Mouse (Mus musculus) hindbrain, embryonic 11.5 days (tissue): Measurements from ENCODE around the gene Fam168a. TPM values are rescaled to one million over a fixed set of nuclear protein-coding genes. Genes with fewer than 3 reads are reported as not detected.

ENCODE experiments used
- ATAC-seq: fragments of 200-750 bp; cut with Nextera tagmentation; 2 replicates; pipeline ENCODE4 v1.8.0; 2017; ENCODE audit warnings: mild to moderate bottlenecking, moderate TSS enrichment, moderate library complexity; ENCODE audit not compliant: low FRiP score
- DNase-seq: peaks from one replicate; pipeline ENCODE4 v3.0.0-alpha.2; 2015; ENCODE audit warnings: low spot score
- H3K27ac ChIP-seq: fragments of 300-500 bp; sonication (generic); 2 replicates; pipeline ENCODE4 v1.5.1; 2014; ENCODE audit warnings: mild to moderate bottlenecking, low read depth, low read length
- H3K27me3 ChIP-seq: fragments of 300-500 bp; sonication (generic); 2 replicates; pipeline ENCODE4 v1.6.1; 2014; ENCODE audit warnings: mild to moderate bottlenecking, low read length, moderate library complexity, mixed read lengths; ENCODE audit not compliant: control insufficient read depth, insufficient read depth
- H3K36me3 ChIP-seq: fragments of 300-500 bp; sonication (generic); 2 replicates; pipeline ENCODE4 v1.6.1; 2014; ENCODE audit warnings: mild to moderate bottlenecking, low read length, moderate library complexity, mixed read lengths; ENCODE audit not compliant: control insufficient read depth, insufficient read depth
- H3K4me1 ChIP-seq: fragments of 300-500 bp; sonication (generic); replicated peaks from 2 replicates; pipeline ENCODE4 v1.6.1; 2014; ENCODE audit warnings: low read length, mixed read lengths; ENCODE audit not compliant: control insufficient read depth, insufficient read depth
- H3K4me2 ChIP-seq: fragments of 300-500 bp; sonication (generic); replicated peaks from 2 replicates; pipeline ENCODE4 v1.6.1; 2014; ENCODE audit warnings: mild to moderate bottlenecking, low read depth, low read length
- H3K4me3 ChIP-seq: fragments of 300-500 bp; sonication (generic); 2 replicates; pipeline ENCODE4 v1.5.1; 2014; ENCODE audit warnings: low read depth, low read length
- H3K9ac ChIP-seq: fragments of 300-500 bp; sonication (generic); 2 replicates; pipeline ENCODE4 v1.6.1; 2014; ENCODE audit warnings: low read depth, low read length
- H3K9me3 ChIP-seq: fragments of 300-500 bp; sonication (generic); 2 replicates; pipeline ENCODE4 v1.6.1; 2016; ENCODE audit warnings: low read length; ENCODE audit not compliant: control insufficient read depth
- WGBS: fragments of 180-500 bp; shearing (Covaris S2); extraction: QIAGEN DNeasy Blood & Tissue Kit; methylation state at CpG from one replicate; pipeline ENCODE4 v1.1.7; 2014; 5-methylcytosine and 5-hydroxymethylcytosine counted together
- polyA plus RNA-seq: library from polyadenylated mRNA; unstranded; fragments of >200 nt; fragmentation: Nextera tagmentation; extraction: Ambion mirVana; gene quantifications from 2 replicates; pipeline ENCODE4 v1.2.1, GENCODE M21; 2014

Gene Fam168a
- polyA plus RNA-seq, 1 experiment from 2014 or later, result 48.4 TPM

DNA sequence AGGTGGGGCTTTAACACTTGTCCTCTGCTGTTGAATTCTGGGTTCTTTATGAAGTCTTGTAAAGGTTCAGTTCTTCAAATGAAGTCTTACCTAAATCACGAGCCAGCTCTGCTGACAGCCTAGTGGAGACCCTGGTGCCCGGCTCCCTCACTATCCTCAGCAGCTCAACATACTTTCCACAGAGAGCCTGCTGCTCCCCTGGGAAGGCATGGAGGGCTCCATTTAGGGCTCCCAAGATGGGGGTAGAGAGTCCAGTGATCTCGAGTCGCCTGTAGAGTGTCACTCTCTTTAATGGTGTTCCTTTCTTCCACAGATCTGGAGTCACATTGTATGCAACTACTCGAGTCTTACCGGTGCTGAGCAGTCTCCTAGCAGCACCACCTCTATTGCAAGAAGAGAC, 129.3 kb downstream of the Fam168a start:
- 89% methylated on average over 6 of the region's 6 CpGs for WGBS
- DNase-seq, result no peak
- H3K4me1 ChIP-seq, result no peaks in the 10 kb centered on the region
- no peak overlapping the region for H3K9ac ChIP-seq
- H3K27me3 ChIP-seq, result no peaks in the 10 kb centered on the region
- H3K27ac ChIP-seq, result no peak overlapping the region
- H3K4me3 ChIP-seq, result no peak overlapping the region
- no peak for ATAC-seq
- no peak overlapping the region for H3K4me2 ChIP-seq
- H3K9me3 ChIP-seq, result no peaks in the 10 kb centered on the region
- H3K36me3 ChIP-seq, result no peaks in the 10 kb centered on the region

DNA sequence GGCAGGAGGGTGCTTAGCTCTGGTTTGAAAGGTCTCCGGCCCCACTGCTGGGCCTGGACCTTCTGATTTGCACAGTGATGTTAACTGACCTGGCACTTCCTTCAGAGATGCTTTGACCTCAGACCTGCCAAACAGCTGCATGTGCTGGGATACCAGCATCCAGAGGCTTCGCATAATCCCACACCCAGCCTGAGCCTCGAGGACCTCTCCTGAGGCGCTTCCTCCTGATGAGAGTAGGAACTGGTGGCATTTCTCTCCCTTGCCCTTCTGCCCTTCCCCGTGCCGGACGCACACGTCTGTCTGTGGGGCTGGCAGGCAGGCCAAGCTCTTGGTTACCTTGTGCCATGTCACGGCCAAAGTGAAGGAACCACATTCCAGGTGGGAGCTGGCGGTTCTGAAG, 130.2 kb downstream of the Fam168a start:
- no peak for ATAC-seq
- Histone ChIP-seq H3K4me3 (no peak overlapping the region), H3K36me3 (no peaks in the 10 kb centered on the region), H3K4me2 (no peak overlapping the region), H3K27me3 (no peaks in the 10 kb centered on the region), H3K27ac (no peak overlapping the region), H3K9me3 (no peaks in the 10 kb centered on the region), H3K9ac (no peak overlapping the region), H3K4me1 (no peaks in the 10 kb centered on the region)
- 91% methylated on average over 10 of the region's 10 CpGs for WGBS
- no peak for DNase-seq

DNA sequence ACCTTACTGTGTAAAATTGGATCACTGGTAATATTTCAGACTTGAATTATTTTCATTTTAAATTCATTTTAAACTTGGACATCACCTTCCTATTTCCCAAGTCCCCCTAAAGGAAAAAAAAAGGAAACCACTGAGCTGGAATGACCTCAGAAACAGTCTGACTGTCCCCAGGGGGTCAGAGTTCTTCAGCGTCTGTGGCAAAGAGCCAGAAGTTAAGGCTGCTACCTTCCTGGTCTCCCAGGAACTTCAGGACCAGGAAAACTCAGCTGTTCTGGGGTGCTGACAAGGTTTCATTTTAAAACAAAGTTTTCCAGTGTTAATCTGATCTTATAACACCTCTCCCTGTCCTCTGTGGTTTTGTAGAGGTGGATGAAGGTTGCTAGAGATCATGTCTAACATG, 131.3 kb downstream of the Fam168a start:
- Histone ChIP-seq H3K27ac (no peak overlapping the region), H3K27me3 (no peaks in the 10 kb centered on the region), H3K9me3 (no peaks in the 10 kb centered on the region), H3K4me1 (no peaks in the 10 kb centered on the region), H3K9ac (no peak overlapping the region), H3K4me2 (no peak overlapping the region), H3K36me3 (no peaks in the 10 kb centered on the region), H3K4me3 (no peak overlapping the region)
- no peak for ATAC-seq
- 66% methylated on average over 1 of the region's 1 CpGs for WGBS
- DNase-seq, result no peak

GRCm38 (mm10) chr7:100839632-100840402, 133.4 kb downstream of the Fam168a start:
- WGBS, result 92% methylated on average over 6 of the region's 6 CpGs
- no peak for ATAC-seq

GRCm38 (mm10) chr7:100840906-100841305, 134.5 kb downstream of the Fam168a start:
- Histone ChIP-seq H3K4me1 (no peaks in the 10 kb centered on the region), H3K4me3 (no peak overlapping the region), H3K36me3 (no peaks in the 10 kb centered on the region), H3K9me3 (no peaks in the 10 kb centered on the region), H3K4me2 (no peak overlapping the region), H3K27me3 (no peaks in the 10 kb centered on the region), H3K9ac (no peak overlapping the region), H3K27ac (no peak overlapping the region)
- DNase-seq, result no peak
- ATAC-seq, result no peak
- WGBS, result 91% methylated on average over 1 of the region's 1 CpGs

More at GRCm38 (mm10) chr7:100839632-100840402, 133.4 kb downstream of the Fam168a start:
- H3K27me3 ChIP-seq, result no peaks in the 10 kb centered on the region
- H3K4me1 ChIP-seq, result no peaks in the 10 kb centered on the region
- H3K9me3 ChIP-seq, result no peaks in the 10 kb centered on the region
- H3K9ac ChIP-seq, result no peak overlapping the region
- no peak overlapping the region for H3K4me3 ChIP-seq
- no peak overlapping the region for H3K27ac ChIP-seq
- no peak overlapping the region for H3K4me2 ChIP-seq
- no peaks in the 10 kb centered on the region for H3K36me3 ChIP-seq
- DNase-seq, result no peak

DNA sequence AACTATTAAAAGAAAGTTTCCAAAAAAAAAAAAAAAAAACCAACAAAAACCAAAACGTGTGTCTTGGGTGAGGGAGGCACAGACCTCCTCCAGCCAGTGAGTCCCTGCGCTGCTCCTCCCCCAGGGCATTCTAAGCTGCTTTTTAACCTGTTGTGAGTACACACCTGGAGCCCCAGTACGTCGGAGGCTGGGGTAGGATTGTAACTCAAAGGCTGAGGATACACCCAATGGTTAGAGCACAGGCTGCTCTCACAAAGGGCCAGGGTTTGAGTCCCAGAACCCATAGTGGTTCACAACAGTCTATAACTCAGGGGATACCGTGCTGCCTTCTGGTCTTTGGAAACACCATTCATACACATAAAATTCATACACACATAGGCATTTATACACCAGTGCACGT, 135.2 kb downstream of the Fam168a start:
- Histone ChIP-seq H3K27ac (no peak overlapping the region), H3K4me1 (no peaks in the 10 kb centered on the region), H3K36me3 (no peaks in the 10 kb centered on the region), H3K4me2 (no peak overlapping the region), H3K9me3 (no peaks in the 10 kb centered on the region), H3K27me3 (no peaks in the 10 kb centered on the region), H3K4me3 (no peak overlapping the region), H3K9ac (no peak overlapping the region)
- DNase-seq (no peak), ATAC-seq (no peak)
- WGBS, result 90% methylated on average over 6 of the region's 6 CpGs

DNA sequence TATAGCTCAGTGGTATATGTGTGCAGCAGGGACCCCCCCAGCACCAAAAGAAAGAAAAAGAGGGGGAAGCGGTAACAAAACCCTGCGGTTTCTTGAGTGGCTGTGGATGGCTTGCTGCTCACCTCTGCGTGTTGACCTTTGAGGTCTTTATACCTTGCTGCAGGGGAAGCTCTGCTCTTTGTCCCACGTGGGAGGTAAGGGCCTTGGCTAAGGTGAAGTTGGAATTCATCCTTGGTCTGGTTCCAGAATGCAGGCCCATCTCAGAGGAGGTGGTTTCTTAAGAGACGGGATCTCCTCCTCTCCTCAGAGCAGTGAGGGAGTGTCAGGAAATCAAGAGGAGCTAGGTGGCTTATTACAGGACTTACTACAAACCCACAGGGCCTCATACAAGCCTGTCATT, 135.7 kb downstream of the Fam168a start:
- DNase-seq (no peak), ATAC-seq (no peak)
- Histone ChIP-seq H3K4me3 (no peak overlapping the region), H3K27ac (no peak overlapping the region), H3K4me1 (no peaks in the 10 kb centered on the region), H3K36me3 (no peaks in the 10 kb centered on the region), H3K27me3 (no peaks in the 10 kb centered on the region), H3K9ac (no peak overlapping the region), H3K9me3 (no peaks in the 10 kb centered on the region), H3K4me2 (no peak overlapping the region)
- 93% methylated on average over 5 of the region's 5 CpGs for WGBS

DNA sequence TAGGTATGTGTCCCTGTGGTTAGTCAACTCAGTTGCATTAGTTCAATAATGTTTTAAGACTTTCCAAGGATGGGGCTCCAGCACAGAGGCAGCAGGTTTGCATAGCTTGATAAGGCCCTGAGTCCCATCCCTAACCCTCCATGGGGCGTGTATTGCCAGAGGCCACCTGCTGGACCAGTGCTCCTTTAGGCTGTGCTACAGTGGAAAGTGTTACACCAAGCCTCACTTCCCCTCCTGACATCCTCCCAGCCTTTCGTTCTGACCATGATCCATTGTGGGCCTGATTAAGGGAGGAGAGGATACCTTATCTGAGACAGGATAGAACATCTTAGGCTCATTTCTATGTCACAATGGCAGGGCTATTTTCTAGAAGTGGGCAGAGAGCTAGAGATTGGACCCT, 137.4 kb downstream of the Fam168a start:
- H3K36me3 ChIP-seq, result no peaks in the 10 kb centered on the region
- no peaks in the 10 kb centered on the region for H3K4me1 ChIP-seq
- H3K27ac ChIP-seq, result no peak overlapping the region
- no peak overlapping the region for H3K4me3 ChIP-seq
- ATAC-seq (no peak), DNase-seq (no peak)
- no peaks in the 10 kb centered on the region for H3K9me3 ChIP-seq
- H3K4me2 ChIP-seq, result no peak overlapping the region
- no peak overlapping the region for H3K9ac ChIP-seq
- H3K27me3 ChIP-seq, result no peaks in the 10 kb centered on the region
- WGBS, result 92% methylated on average over 2 of the region's 2 CpGs

- H3K27ac ChIP-seq, result no peak overlapping the region
- no peak for ATAC-seq
- H3K9me3 ChIP-seq, result no peaks in the 10 kb centered on the region
- no peak overlapping the region for H3K4me3 ChIP-seq
- H3K9ac ChIP-seq, result no peak overlapping the region
- no peak for DNase-seq
- no peaks in the 10 kb centered on the region for H3K4me1 ChIP-seq
- no peaks in the 10 kb centered on the region for H3K27me3 ChIP-seq
- no peak overlapping the region for H3K4me2 ChIP-seq
- WGBS, result 76% methylated on average over 2 of the region's 2 CpGs
- H3K36me3 ChIP-seq, result no peaks in the 10 kb centered on the region
Observed at GRCm38 (mm10) chr7:100844385-100845025, 138.1 kb downstream of the Fam168a start.
